8 mouse cellular contexts compared by ENCODE assay signal in genomic region chr9:117018741-117019163, GRCm38 (mm10).
DNase-seq lines count a peak whose midpoint lies in the region; ATAC-seq lines count a peak whose summit lies in the region.

No protein-coding gene starts in this region.

- H3K27me3 ChIP-seq in embryonic facial prominence, embryonic 14.5 days (replicated peaks; ENCODE audit: control insufficient read depth, insufficient read depth, low read length) = no peaks in the 10 kb centered on the region
- no peaks in the 10 kb centered on the region for H3K27me3 ChIP-seq in kidney, embryonic 16.5 days (ENCODE audit: insufficient read depth, low read length)

- 10% methylated on average over 2 of the region's 2 CpGs for WGBS in embryonic facial prominence, embryonic 14.5 days
- 16% methylated on average over 2 of the region's 2 CpGs for WGBS in kidney, embryonic 16.5 days

- no peak overlapping the region for H3K4me2 ChIP-seq in embryonic facial prominence, embryonic 14.5 days (ENCODE audit: low read depth, low read length)
- no peak overlapping the region for H3K4me2 ChIP-seq in kidney, embryonic 16.5 days (replicated peaks; ENCODE audit: low read depth, low read length)

- H3K9me3 ChIP-seq in embryonic facial prominence, embryonic 14.5 days (ENCODE audit: control insufficient read depth, low read length) = no peaks in the 10 kb centered on the region
- H3K9me3 ChIP-seq in kidney, embryonic 16.5 days (ENCODE audit: low read length) = no peaks in the 10 kb centered on the region

- H3K36me3 ChIP-seq in embryonic facial prominence, embryonic 14.5 days (ENCODE audit: control insufficient read depth, insufficient read depth, low read length) = no peaks in the 10 kb centered on the region
- H3K36me3 ChIP-seq in kidney, embryonic 16.5 days (ENCODE audit: insufficient read depth, low read length) = peaks cover 4% of the 10 kb centered on the region; the same call in 1 of the 2 replicates

- peaks cover 7% of the 10 kb centered on the region; the same call in 1 of the 2 replicates for H3K4me1 ChIP-seq in embryonic facial prominence, embryonic 14.5 days (ENCODE audit: control insufficient read depth, insufficient read depth, low read length)
- peaks cover 29% of the 10 kb centered on the region for H3K4me1 ChIP-seq in kidney, embryonic 16.5 days (ENCODE audit: insufficient read depth, low read length)

- ATAC-seq in embryonic facial prominence, embryonic 14.5 days (ENCODE audit: low read depth) = peak; percentile 37; the same call in 1 of the 2 replicates
- peak; percentile 87 for ATAC-seq in kidney, embryonic 16.5 days (ENCODE audit: low FRiP score, low TSS enrichment)

- peak; percentile 4 for DNase-seq in layer of hippocampus, adult 9-11 months
- no peak for DNase-seq in layer of hippocampus, adult 11-12 months (ENCODE audit: low spot score)
- peak; percentile 60 for DNase-seq in embryonic facial prominence, embryonic 14.5 days (ENCODE audit: low spot score)
- DNase-seq in lung, postnatal 4 days = peak; percentile 12 to 52
- no peak for DNase-seq in spleen, adult 12 weeks (ENCODE audit: low spot score)
- DNase-seq in left cerebral cortex, adult 8-10 months (ENCODE audit: low spot score in 2 of 2) = no peak
- no peak for DNase-seq in testis, postnatal 10 days (ENCODE audit: low spot score)

- no peak overlapping the region for H3K27ac ChIP-seq in embryonic facial prominence, embryonic 14.5 days (replicated peaks; ENCODE audit: low read depth, low read length)
- H3K27ac ChIP-seq in kidney, embryonic 16.5 days (ENCODE audit: low read length) = peak overlapping the region; percentile 76

- H3K9ac ChIP-seq in embryonic facial prominence, embryonic 14.5 days (ENCODE audit: low read depth, low read length) = no peak overlapping the region
- H3K9ac ChIP-seq in kidney, embryonic 16.5 days (replicated peaks; ENCODE audit: low read length) = no peak overlapping the region

- no peak overlapping the region for H3K4me3 ChIP-seq in embryonic facial prominence, embryonic 14.5 days (ENCODE audit: low read depth, low read length)
- no peak overlapping the region for H3K4me3 ChIP-seq in kidney, embryonic 16.5 days (ENCODE audit: low read length)

Comparison
In these comparisons a context has a peak if more than half of its experiments do, and no peak if none do; other contexts are left out.
1. DNase-seq: peak in layer of hippocampus, adult 9-11 months (single experiment), embryonic facial prominence, embryonic 14.5 days (single experiment) and lung, postnatal 4 days (2 of 2); none in layer of hippocampus, adult 11-12 months (single experiment), spleen, adult 12 weeks (single experiment), left cerebral cortex, adult 8-10 months (0 of 2) and testis, postnatal 10 days (single experiment).